In the genomic region with DNA sequence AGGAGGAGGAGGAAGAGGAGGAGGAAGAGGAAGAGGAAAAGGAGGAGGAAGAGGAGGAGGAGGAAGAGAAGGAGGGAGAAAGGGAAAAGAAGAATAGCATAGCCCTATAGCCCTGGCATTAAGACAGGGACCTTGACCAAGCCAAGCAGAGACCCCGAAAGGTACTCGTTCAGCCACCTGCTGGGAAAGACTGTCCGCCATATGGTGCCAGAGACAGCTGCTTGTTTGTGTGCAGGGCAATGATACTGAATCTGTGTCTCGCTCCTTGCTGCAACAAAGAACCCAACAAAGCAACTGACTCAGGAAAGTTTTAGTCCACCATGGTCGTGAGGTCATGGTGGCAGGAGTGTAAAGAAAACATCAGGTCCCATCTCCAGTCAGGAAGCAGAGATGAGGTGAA, we compare ENCODE assay signal across 23 mouse cellular contexts. TPM values are rescaled to one million over a fixed set of nuclear protein-coding genes. Genes with fewer than 3 reads are reported as not detected.
A peak's percentile ranks its signal among the peaks of the same experiment; 100 is the strongest.
DNase-seq lines count a peak whose midpoint lies in the region; ATAC-seq lines count a peak whose summit lies in the region.
"Had no signal": no experiment of that assay in that cellular context is flagged by ENCODE, and none has a peak within 500 bp of the region (broad histone marks: within the 10 kb centered on the region; RNA-seq: fewer than 3 reads in every experiment).

No protein-coding gene starts in this region.

- no peaks in the 10 kb centered on the region for H3K9me3 ChIP-seq in heart, embryonic 11.5 days (replicated peaks; ENCODE audit: control insufficient read depth, low read length)
- H3K9me3 ChIP-seq: G1E had no signal

- no peaks in the 10 kb centered on the region for H3K4me1 ChIP-seq in heart, embryonic 11.5 days (ENCODE audit: control insufficient read depth, insufficient read depth, low read length)

- H3K27me3 ChIP-seq in heart, embryonic 11.5 days (ENCODE audit: control insufficient read depth, insufficient read depth, low read length) = 0 out of 2 replicates have a peak, but pooled peaks cover 2% of the 10 kb centered on the region
- H3K27me3 ChIP-seq: Patski had no signal

- DNase-seq in cerebellum, postnatal 10 days = peak; percentile 64 to 82
- DNase-seq in cerebellum, postnatal 14 days = peak; percentile 39 to 42
- no peak for DNase-seq in cerebellum, adult 9-10 months
- DNase-seq in heart, adult 11 months = peak; percentile 66
- DNase-seq in left cerebral cortex, postnatal 4 days = peak; percentile 52
- no peak for DNase-seq in left cerebral cortex, adult 9 months (ENCODE audit: low spot score in 2 of 2)
- DNase-seq: adrenal gland, adult 2 months; adrenal gland, adult 8-10 months; adrenal gland, postnatal 10 days; adrenal gland, postnatal 14 days; adrenal gland, postnatal 25 days; adrenal gland, postnatal 36 days; B cell, adult 2 months; cerebellum, adult 11 months; cerebellum, adult 11-12 months; cerebellum, adult 18-20 months had no signal

- no peaks in the 10 kb centered on the region for H3K36me3 ChIP-seq in heart, embryonic 11.5 days (ENCODE audit: control insufficient read depth, insufficient read depth, low read length)
- H3K36me3 ChIP-seq: G1E had no signal

- H3K27ac ChIP-seq in heart, embryonic 11.5 days (ENCODE audit: low read depth, low read length) = no peak overlapping the region

- intact Hi-C loops in left cerebral cortex, postnatal 4 days (cut with DNase I) = no loop called here

- ATAC-seq in cerebellum, adult (ENCODE audit: insufficient number of reproducible peaks, low FRiP score, low TSS enrichment) = no peak
- no peak for ATAC-seq in heart, embryonic 11.5 days (replicated peaks; ENCODE audit: insufficient number of reproducible peaks, low FRiP score, low TSS enrichment)
- ATAC-seq: activated CD4-positive, CD25-positive, alpha-beta regulatory T cell, adult 4 months; CD4-positive, CD25-positive, alpha-beta regulatory T cell, adult 4 months; Patski had no signal

- H3K4me2 ChIP-seq in heart, embryonic 11.5 days = no peak overlapping the region

- no peak overlapping the region for H3K9ac ChIP-seq in heart, embryonic 11.5 days (ENCODE audit: low read depth, low read length)

- no peak overlapping the region for H3K4me3 ChIP-seq in heart, embryonic 11.5 days (ENCODE audit: low read depth, low read length)

- WGBS in heart, embryonic 11.5 days (ENCODE audit: insufficient replicate concordance) = 67% methylated on average over 5 of the region's 5 CpGs

RNA-seq across cellular contexts. Expression of a gene that starts 34.0 kb away (rescaled TPM):
- 14.3 TPM in 2 replicates for polyA plus RNA-seq in heart, embryonic 11.5 days (2014; fragmentation: Nextera tagmentation; extraction: Ambion mirVana)
- total RNA-seq in left cerebral cortex, postnatal 4 days (2021) = 1 to 10 TPM; 5.3 to 7.6 TPM
- total RNA-seq: CH12.LX had no signal

Comparison
In these comparisons a context has a peak if more than half of its experiments do, and no peak if none do; other contexts are left out.
1. DNase-seq: peak in cerebellum, postnatal 10 days (2 of 2), cerebellum, postnatal 14 days (2 of 2), heart, adult 11 months (single experiment) and left cerebral cortex, postnatal 4 days (single experiment); none in cerebellum, adult 9-10 months (single experiment) and left cerebral cortex, adult 9 months (0 of 2).